Mouse (Mus musculus) lung, postnatal 36 days (tissue): ENCODE measurements around the gene Borcs8.

Experiments
- DNase-seq: peaks from one replicate; pipeline ENCODE4 v3.0.0; 2022; ENCODE audit warnings: mixed read lengths

The Borcs8 gene

DNA sequence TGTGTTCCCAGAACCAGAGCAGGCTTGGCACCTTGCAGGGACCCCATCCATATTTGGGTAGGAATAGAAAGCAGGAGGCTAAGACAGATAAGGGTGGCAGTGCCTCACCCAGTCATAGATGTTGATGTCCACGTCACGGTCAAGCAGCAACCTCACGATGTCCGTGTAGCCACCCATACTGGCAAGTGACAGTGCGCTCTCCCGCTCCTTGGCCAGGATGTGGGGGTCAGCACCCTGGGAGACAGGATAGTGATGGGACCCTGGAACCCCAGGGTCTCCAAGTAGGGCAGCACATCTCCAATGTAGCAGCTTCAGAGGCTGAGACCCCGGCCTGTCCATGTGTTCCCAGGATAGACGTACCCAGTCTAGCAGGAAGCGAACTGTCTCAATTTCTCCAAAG is 4.4 kb upstream of the Borcs8 start:
- DNase-seq: no peak

DNA sequence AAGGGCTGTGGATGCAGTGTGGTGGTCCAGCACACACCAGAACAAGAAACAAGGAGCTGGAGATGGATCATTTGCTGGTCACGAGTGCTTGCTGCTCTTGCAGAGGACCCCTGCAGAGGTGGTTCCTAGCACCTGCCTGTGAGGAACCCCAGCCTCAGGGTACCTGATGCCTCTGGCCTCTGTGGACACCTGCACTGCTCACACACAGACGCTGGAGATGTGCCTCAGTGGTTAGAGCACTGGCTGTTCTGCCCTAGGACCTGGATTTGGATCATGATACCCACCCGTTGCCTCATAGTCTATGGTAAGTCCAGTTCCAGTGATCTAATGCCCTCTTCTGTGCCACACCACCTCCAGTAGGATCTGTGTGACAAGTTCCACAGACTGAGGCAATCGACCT is 2.7 kb upstream of the Borcs8 start:
- DNase-seq: no peak

DNA sequence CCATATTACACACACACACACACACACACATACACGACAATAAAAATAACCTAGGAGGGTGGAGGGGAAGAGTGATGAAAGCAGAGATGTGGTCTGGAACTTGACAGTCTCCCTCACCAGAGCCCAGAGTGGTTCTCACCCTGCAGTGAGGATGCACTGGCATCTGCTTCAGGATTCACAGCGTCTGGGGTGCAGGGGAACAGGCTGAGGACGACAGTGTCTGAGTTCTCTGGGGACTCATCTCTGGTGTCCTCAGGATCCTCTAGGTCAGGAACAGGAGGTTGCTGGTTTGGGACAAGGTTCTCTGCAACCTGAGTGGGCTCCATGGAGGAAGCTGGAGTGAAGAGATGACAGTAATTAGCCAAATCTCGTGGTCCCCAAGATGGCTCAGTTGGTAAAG is 1.4 kb upstream of the Borcs8 start:
- no peak for DNase-seq

DNA sequence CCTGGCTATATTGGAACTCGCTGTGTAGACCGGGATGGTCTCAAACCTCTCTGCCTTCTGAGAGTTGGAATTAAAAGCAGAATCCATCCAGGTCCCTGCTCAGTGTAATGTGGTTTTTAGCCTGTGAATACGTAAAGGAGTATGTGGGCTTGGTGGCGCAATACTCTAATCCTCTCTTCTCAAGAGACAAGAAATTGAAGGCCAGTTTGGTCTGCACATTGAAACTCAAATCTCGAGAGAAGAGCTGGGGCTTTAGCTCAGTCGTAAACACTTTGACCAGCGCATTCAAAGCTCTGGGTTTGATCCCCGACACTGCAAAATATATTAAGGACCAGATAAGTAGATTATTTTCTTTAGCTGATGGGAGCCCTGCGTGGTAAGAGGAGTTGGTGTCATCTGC is 682 bp downstream of the Borcs8 start:
- peak; percentile 21 for DNase-seq

DNA sequence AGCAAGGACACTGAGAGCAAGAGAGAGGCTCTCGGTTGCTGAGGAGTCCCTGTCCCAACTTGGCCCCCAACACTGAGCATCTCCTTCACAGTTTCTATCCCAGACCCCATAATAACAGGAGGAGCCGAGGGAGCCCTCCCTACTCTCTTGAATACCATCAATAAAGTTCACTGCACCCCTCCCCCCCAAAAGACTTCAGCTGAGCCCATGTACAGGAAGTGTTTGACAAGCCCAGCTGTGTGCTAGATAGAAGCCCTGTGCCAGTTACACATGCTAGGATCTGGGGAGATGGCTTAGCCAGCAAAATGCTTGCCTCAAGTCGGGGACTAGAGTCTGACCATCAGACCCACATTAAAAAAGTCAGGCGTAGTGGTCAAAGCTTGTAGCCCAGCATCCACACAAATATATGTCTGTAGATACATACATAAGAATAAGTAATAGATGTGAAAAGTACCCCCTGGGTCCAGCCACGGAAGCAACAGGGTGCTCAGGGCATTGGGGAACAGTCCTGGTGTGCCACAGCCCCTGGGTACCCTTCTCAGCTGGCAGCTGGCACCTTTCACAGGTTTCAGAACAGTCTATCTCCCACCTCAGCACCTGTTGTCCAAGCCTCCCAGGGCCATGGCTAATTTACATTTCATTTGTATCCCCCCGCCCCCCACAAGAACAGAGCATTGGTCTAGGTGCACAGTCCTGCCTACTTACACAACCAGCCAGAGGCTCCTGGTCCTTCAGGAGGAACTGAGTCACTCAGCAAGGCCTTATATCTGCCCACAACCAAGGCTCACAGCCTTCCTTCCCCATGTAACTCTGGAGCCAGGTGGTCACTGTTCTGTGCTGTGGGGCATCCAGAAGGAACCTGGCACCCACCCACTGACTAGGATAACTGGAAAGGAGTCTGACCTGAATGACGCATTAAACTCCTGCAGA is 8.6 kb downstream of the Borcs8 start:
- no peak for DNase-seq

DNA sequence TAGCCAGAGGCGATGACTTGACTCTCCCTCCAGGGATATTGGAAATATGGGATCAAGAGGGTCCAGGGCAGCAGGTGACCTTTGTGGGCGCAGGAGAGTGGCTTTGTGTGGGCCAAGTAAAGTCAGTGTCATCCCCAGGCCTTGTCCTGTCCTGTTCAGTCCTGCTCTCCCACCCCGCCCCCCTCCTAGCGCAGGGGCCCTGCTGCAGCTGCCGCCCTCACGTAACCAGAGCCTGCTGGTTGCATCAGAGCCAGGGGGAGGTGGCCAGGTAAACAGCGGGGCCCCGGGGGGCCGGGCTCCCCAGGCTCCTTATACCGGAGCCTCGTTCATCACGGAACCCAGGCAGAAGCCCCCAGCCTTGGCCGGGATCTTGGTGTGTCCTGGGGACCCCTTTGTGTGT is 10.9 kb downstream of the Borcs8 start:
- no peak for DNase-seq

DNA sequence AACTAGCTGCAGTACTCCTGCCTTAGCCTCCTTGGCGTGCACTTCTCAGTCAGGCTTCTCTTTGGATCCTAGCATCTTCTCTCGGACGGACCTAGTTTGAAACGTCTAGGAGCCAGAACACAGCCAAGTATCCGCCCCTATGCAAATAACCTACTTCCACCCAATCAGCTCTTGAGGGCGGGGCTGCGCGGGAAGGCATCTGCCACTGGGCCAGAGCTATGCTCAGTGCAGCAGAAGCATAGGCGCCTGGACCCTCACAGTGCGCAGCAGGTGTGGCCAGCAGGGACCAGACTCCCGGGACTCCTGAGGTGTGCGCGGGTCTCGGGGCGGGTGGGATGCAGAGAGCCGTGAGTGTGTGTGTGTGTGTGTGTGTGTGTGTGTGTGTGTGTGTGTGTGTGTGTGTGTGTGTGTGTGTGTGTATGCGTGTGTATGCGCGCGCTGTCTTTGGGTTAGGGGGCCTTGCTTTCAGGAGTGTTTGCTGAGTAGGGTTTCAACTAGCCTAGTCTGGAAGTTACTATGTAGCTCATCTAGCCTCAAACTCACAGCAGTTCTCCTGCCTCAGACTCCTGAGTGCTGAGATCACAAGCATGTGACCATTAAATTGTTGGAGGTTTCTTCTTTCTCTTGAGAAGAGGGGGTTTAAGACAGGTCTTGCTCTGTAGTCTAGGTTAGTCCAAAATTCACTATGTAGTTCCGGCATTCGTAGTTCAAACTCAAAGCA is 13.4 kb downstream of the Borcs8 start:
- peak; percentile 83 for DNase-seq

DNA sequence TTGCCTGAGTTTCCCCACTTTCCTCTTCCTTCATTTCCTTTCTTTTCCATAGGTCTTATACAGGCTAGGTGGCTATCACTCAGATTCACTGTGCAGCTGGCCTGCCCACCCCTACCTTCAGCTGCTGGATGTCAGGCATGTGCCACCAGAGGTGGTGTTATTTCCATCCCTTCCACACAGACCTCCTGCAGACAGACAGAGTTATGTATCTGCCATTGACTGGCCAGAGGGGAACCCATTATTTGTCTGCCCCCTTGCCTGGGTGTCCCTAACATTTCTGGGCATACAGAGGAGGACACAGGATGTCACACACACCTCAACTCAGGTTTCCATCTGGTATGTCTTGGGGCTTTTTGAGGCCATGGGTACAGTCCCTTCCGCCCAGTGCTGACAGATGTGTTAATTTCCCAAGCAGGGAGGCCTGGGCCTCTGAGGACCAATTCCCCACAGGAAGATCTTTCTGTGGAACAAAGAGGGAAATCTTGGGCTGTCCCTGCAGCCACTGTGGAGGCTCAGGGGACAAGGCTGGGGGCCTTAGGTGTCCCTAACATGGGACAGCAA is 18.0 kb downstream of the Borcs8 start:
- no peak for DNase-seq

DNA sequence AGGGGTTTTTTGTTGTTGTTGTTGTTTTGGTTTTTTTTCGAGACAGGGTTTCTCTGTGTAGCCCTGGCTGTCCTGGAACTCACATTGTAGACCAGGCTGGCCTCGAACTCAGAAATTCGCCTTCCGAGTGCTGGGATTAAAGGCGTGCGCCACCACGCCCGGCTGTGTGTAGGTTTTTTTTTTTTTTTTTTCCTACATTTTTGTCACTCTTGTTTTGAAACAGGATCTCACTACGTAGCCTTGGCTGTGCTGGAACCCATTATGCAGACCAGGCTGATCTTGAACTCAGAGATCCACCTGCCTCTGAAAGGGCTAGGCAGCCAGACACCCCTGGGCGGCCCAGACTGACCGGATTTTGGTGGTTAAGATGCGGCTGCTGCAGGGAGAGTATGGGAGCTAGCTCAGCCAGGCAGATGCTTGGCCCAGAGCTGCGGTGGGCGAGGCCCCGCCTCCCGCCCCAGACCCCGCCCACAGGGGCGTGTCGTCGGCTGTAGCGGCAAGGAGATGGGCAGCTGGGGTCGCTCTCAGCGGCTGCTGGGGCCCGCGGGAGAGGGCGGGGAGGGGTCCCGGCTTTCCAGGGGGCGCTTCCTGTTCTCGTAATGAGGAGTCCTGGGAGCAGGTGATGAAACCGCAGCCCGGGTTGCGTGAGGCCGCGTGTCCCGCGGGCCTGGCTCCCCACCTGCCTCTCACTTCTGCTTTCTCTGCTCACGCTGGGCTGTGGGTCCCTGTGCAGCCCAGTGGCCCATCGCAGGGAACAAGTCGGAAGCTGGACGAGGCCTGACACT is 19.0 kb downstream of the Borcs8 start:
- peak; percentile 70 for DNase-seq

DNA sequence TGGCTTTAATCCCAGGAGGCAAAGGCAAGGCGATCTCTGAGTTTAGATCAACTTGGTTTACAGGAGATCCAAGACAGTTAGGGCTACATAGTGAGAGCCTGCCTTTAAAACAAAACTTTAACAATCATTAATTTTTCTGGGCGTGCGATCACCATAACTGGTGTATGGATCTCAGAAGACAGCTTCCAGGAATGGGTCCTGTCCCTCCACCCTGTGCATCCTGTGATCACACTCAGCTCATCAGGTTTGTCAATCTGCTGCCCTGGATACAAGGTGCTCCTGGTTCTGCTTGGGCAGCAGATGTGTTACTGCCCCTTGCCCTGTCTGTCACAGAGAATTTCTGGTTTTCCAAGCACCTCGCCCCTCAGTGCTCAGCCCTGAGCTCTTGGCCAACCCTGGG is 19.9 kb downstream of the Borcs8 start:
- DNase-seq: no peak

DNA sequence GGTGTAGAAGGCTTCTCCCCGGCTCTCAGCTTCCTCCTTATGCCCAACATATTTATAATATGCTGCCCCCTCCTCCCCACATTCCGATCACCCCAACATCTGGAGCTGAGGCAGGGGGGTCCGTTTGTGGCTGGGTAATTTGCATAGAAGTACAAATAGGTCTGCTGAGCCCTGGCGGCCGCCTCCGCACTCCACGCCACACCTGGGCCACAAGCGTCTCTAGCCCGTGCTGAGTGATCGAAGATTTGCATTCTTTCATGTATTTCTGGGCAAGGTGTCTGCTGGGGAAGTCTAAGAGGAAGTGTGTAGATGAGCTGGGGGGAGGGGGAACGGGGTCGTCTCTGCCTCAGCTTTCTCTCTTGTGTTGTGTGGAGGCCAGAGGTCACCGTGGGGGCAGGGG is 20.7 kb downstream of the Borcs8 start:
- DNase-seq: peak; percentile 26

DNA sequence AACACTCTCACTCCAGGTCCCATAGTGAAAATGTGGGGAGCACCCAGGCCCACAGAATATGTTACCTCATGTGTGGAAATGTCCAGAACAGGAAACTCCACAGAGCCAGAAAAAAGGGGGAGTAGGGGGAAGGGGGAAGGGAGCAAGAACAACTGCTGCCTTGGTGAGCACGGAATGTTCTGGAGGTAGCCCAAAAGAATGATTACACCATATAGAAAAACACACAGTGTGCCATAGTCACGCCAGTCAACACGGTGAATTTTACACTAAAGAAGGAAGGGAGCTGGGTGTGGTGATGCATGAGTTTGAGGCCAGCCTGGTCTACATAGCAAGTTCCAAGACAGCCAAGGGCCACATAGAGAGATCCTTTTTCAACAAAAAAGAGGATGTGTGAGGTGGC is 24.0 kb downstream of the Borcs8 start:
- DNase-seq: no peak

DNA sequence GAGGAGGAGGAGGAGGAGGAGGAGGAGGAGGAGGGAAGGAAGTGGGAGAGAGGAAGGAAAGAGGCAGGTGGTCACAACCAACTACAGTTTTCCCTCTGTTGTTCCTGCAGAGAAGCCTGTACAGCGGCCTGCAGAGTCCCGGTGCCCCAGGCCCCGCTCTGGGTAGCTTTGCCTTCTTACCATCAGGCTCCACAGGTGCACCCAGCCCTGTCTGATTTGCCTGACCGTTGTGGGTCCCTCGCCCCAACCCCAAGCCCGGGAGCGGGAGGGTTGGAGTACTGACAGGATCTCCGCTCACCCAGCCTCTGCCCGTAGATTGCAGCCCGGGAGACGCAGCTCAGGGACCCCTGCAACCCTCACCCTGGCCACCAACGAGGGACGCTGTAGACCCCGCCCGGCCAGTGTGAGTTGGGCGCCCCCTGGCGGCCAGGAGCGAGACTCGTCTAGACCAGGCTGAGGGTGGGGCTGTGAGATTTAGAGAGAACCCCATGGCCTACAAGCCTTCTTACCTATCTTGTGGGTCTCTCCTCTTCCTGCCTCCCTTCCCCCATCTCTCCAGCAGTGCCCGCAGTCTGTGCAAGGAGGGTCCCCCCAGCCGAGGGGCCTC is 27.3 kb downstream of the Borcs8 start:
- peak; percentile 66 for DNase-seq

DNA sequence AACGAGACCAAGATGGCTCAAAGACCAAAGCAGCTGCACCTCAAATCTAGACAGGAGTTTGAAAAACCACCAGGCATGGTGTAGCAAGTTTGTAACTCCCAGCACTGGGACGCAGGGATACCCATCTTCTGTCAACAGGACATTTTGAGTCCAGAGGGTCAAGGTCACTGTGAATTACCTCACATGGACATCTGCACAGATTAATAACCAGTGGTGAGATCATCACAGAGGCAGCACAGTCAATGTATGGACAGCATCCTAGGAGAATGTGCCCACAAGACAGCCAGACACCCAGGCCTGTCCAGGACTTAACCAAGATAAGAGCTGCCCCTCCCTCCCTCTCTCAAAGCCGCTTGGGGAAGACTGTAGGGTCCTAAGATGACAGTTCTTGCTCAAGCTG is 30.8 kb downstream of the Borcs8 start:
- DNase-seq: no peak

DNA sequence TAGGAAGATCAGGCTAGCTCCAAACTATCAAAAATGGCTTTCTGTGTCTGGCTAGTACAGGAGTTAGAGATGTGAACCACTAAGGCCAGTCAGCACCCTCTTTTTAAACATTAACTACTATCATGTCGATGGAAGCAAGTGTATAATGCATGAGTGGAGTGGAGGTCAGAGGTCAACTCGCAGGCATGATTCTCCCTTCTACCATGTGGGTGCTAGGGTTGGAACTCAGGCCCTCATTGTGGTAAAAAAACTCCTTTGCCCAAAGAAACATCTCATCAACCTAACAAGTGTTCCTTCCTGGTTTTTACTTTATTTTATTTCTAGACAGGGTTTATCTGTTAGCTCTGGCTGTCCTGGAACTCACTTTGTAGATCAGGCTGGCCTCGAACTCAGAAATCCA is 31.4 kb downstream of the Borcs8 start:
- DNase-seq: no peak

DNA sequence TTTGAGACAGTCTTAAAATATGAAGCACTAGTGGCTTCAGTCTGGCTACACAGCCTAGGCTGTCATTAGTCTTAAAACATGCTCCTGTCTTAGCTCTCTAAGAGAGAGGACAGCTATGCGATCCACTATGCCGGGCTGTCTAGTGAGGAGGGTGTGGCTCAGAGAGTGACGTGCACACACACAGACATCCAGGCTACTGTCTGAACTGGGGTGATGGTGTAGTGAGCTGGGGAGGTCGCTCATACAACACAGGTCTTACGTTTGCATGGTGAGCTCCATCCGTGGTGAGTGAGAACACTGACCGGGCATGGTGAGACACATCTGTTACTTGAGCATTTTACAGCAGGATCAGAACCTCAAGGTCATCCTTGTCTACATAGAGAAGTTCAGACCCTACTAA is 31.9 kb downstream of the Borcs8 start:
- DNase-seq: no peak

DNA sequence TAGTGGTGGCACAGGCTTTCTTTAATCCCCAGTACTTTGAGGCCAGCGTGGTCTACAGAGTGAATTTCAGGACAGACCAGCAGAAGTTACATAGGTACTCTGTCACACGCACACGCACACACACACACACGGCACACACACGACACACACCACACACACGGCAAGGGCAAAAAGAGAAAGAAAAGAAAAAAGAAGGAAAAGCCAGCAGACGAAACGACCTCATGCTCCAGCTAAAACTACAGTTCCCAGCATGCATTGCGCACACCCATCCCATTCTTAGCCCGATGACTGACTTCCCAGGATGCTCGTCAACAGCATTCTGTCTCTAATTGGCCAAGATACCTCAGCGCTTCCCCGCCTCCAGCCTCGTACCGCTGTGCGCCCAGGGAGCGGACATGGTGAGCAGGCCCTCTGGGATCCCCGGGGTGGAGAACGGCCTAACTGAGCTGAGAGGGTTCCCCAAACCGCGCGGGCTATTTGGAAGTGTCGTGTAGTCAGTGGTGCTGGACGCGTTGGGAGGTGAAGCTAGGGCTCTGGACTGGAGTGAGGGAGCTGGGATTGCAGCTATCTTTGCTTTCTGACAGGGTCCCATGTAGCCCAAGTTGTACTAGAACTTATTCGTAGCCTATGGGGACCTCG is 32.9 kb downstream of the Borcs8 start, which contains the start of gene Tmem161a:
TSS of gene Tmem161a (plus strand) at position 314 of the 639 bp plus-strand sequence.
- peak; percentile 98 for DNase-seq

DNA sequence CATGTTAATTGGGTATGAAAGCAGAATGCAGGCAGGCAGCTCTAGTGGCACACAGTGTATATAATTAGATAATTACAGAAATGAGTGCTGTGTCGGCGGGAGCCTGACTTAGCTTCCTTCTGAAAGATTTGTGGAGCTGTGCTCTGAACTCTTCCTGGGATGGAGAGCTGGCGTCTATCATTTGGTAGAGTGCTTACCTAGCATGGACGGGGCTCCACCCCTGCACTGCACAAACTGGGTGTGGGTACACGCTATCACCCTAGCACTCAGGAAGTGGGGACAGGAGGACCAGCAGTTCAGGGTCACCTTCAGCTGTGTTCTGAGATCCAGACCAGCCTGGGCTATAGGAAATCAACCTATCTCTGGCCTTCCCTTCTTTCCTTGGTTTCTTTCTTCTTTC is 34.0 kb downstream of the Borcs8 start:
- DNase-seq: no peak

DNA sequence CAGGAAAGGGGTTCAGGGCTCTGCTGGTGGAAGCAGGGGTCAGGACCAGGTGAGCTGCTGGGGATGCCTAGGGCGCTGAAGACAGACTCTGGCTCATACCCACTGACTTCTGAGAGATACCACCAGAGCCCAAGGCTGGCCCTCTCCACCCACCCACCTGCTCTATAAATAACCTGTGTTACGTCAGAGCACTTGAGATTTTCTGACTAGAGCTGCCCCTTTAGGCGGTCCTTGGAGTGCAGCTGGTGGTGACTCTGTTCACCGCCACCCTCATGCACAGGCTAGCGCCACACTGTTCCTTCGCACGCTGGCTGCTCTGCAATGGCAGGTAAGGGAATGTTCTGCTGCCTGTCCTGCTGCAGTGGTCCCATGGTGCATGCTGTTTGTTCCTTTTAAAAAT is 34.8 kb downstream of the Borcs8 start:
- DNase-seq: no peak

DNA sequence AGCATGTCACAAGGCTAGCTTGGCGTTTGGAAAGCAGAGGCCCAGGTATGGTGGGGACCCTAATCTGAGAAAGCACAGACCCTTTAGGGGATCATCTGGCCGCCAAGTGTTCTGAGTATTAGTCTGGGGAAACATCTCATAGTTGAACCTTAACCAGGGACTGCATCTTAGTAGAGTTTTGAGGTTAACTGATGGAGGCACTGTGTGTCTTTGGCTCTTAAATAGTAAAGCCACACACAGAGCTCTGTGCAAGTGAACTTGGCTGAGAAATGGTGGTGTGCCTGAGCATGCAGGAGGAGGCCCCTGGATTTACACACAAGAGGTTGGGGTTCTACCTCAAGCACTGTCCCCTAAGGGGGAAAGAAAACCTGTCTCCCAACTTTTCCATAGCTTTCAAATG is 38.9 kb downstream of the Borcs8 start:
- no peak for DNase-seq

DNA sequence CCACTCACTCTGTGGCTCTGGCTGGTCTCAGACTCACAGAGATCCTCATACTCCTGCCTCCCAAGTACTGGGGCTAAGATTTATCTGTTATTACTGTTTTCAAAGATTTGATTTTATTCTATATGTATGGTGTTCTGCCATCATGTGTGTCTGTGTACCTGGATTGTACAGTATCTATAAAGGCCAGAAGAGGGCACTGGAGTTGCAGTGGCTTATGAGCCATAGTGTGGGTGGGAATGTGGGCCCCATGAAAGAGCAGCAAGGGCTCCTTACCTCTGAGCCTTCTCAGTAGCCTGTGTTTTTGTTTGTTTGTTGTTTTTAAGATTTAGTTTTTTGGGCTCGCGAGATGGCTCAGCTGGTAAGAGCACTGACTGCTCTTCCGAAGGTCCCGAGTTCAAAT is 39.8 kb downstream of the Borcs8 start:
- DNase-seq: peak; percentile 37
